Mouse (Mus musculus) small intestine, adult 2 months (tissue): ENCODE data around the gene Abtb2. TPM values are rescaled to one million over a fixed set of nuclear protein-coding genes. Genes with fewer than 3 reads are reported as not detected.

ENCODE experiments used
- H3K27ac ChIP-seq: fragments of 200-500 bp; 2 replicates; pipeline ENCODE4 v1.5.1; 2012; ENCODE audit warnings: low read depth, low read length, control low read depth, inconsistent platforms; ENCODE audit not compliant: insufficient read depth
- H3K27me3 ChIP-seq: fragments of 200-500 bp; 2 replicates; pipeline ENCODE4 v1.6.1; 2012; ENCODE audit warnings: mild to moderate bottlenecking, moderate library complexity, low read length, inconsistent platforms; ENCODE audit not compliant: control insufficient read depth, insufficient read depth
- H3K36me3 ChIP-seq: fragments of 200-500 bp; 2 replicates; pipeline ENCODE4 v1.6.1; 2012; ENCODE audit warnings: mild to moderate bottlenecking, low read length, control low read depth, inconsistent platforms; ENCODE audit not compliant: control insufficient read depth, insufficient read depth
- H3K4me1 ChIP-seq: fragments of 200-500 bp; 2 replicates; pipeline ENCODE4 v1.6.1; 2012; ENCODE audit warnings: low read length, inconsistent platforms, mixed read lengths; ENCODE audit not compliant: control insufficient read depth, insufficient read depth, insufficient read length
- H3K4me3 ChIP-seq: fragments of 200-500 bp; 2 replicates; pipeline ENCODE4 v1.5.1; 2012; ENCODE audit warnings: low read depth, mild to moderate bottlenecking, control low read depth, inconsistent platforms, low read length, moderate library complexity
- CTCF ChIP-seq: fragments of 200-500 bp; IDR thresholded peaks from 2 replicates; pipeline ENCODE4 v1.5.1; 2012; ENCODE audit warnings: low read depth, mild to moderate bottlenecking, control low read depth, inconsistent platforms, low read length, moderate library complexity, mixed read lengths; ENCODE audit not compliant: insufficient replicate concordance, insufficient read length; ENCODE audit errors: extremely low read depth
- POLR2A ChIP-seq: fragments of 200-500 bp; IDR thresholded peaks from 2 replicates; pipeline ENCODE4 v1.6.1; 2012; ENCODE audit warnings: low read depth, mild to moderate bottlenecking, control low read depth, inconsistent platforms, low read length, moderate library complexity
- WGBS: fragments of 180-500 bp; shearing (Covaris S2); methylation state at CpG from one replicate; pipeline ENCODE4 v1.1.7; 2018; 5-methylcytosine and 5-hydroxymethylcytosine counted together
- polyA plus RNA-seq: library from polyadenylated mRNA; depleted of rRNA; stranded (reverse); fragments of >200 nt; gene quantifications from 2 replicates; pipeline ENCODE4 v1.2.3, GENCODE M21; 2012; rRNA removed

The Abtb2 gene
- polyA plus RNA-seq, 1 experiment, result 2.7 TPM

GRCm38 (mm10) chr2:103751771-103752170 lies 185.7 kb downstream of the Abtb2 start:
- Histone ChIP-seq H3K36me3 (peaks cover 33% of the 10 kb centered on the region), H3K27ac (no peak overlapping the region), H3K4me1 (peaks cover 4% of the 10 kb centered on the region; the same call in 1 of the 2 replicates), H3K27me3 (no peaks in the 10 kb centered on the region), H3K4me3 (no peak overlapping the region)
- 95% methylated on average over 6 of the region's 6 CpGs for WGBS
- TF ChIP-seq POLR2A, result no peak
- TF ChIP-seq CTCF, result no peak

GRCm38 (mm10) chr2:103754614-103755013 lies 188.5 kb downstream of the Abtb2 start:
- 80% methylated on average over 3 of the region's 3 CpGs for WGBS
- Histone ChIP-seq H3K27ac (no peak overlapping the region), H3K36me3 (peaks cover 29% of the 10 kb centered on the region), H3K4me3 (no peak overlapping the region), H3K4me1 (0 out of 2 replicates have a peak, but pooled peaks cover 2% of the 10 kb centered on the region), H3K27me3 (no peaks in the 10 kb centered on the region)
- no peak for TF ChIP-seq CTCF

GRCm38 (mm10) chr2:103755458-103756085 lies 189.5 kb downstream of the Abtb2 start:
- TF ChIP-seq POLR2A, result no peak
- no peak for TF ChIP-seq CTCF
- Histone ChIP-seq H3K36me3 (peaks cover 27% of the 10 kb centered on the region), H3K4me1 (no peaks in the 10 kb centered on the region), H3K27me3 (no peaks in the 10 kb centered on the region), H3K27ac (no peak overlapping the region), H3K4me3 (no peak overlapping the region)
- 84% methylated on average over 9 of the region's 9 CpGs for WGBS

- WGBS, result under 1% methylated on average over 12 of the region's 12 CpGs
- H3K27me3 ChIP-seq, result no peaks in the 10 kb centered on the region
- H3K36me3 ChIP-seq, result peaks cover 8% of the 10 kb centered on the region
- H3K4me3 ChIP-seq, result peak overlapping the region; percentile 79
- TF ChIP-seq POLR2A (no peak), CTCF (no peak)
- 0 out of 2 replicates have a peak, but pooled peaks cover 2% of the 10 kb centered on the region for H3K4me1 ChIP-seq
- 0 out of 2 replicates have a peak overlapping the region, but pooled peaks have one; percentile 10 for H3K27ac ChIP-seq
These were observed 194.3 kb downstream of the Abtb2 start for GRCm38 (mm10) chr2:103760421-103760820.

- H3K4me1 ChIP-seq, result 0 out of 2 replicates have a peak, but pooled peaks cover 2% of the 10 kb centered on the region
- TF ChIP-seq CTCF (peak; percentile 10; the same call in 1 of the 2 replicates), POLR2A (peak; percentile 30)
- WGBS, result under 1% methylated on average over 47 of the region's 47 CpGs
- peak within 1 kb of the TSS; percentile 79 for H3K4me3 ChIP-seq
- no peaks in the 10 kb centered on the region for H3K27me3 ChIP-seq
- H3K27ac ChIP-seq, result peak within 1 kb of the TSS; percentile 28; the same call in 1 of the 2 replicates
- H3K36me3 ChIP-seq, result peaks cover 13% of the 10 kb centered on the region
These were observed 195.0 kb downstream of the Abtb2 start, which contains the start of gene Nat10 for GRCm38 (mm10) chr2:103760906-103761716. Gene Nat10, minus strand, starts transcription at chr2:103761270.

- Histone ChIP-seq H3K36me3 (peaks cover 19% of the 10 kb centered on the region), H3K27ac (no peak overlapping the region), H3K4me3 (no peak overlapping the region), H3K4me1 (0 out of 2 replicates have a peak, but pooled peaks cover 2% of the 10 kb centered on the region), H3K27me3 (no peaks in the 10 kb centered on the region)
- WGBS, result 30% methylated on average over 4 of the region's 4 CpGs
- TF ChIP-seq POLR2A (no peak), CTCF (no peak)
These were observed 195.9 kb downstream of the Abtb2 start for GRCm38 (mm10) chr2:103761993-103762392.

- H3K4me3 ChIP-seq, result no peak overlapping the region
- WGBS, result 55% methylated on average over 1 of the region's 1 CpGs
- TF ChIP-seq POLR2A, result no peak
- TF ChIP-seq CTCF, result no peak
- 0 out of 2 replicates have a peak, but pooled peaks cover 2% of the 10 kb centered on the region for H3K4me1 ChIP-seq
- no peak overlapping the region for H3K27ac ChIP-seq
- H3K27me3 ChIP-seq, result no peaks in the 10 kb centered on the region
- H3K36me3 ChIP-seq, result peaks cover 19% of the 10 kb centered on the region
These were observed 196.4 kb downstream of the Abtb2 start for GRCm38 (mm10) chr2:103762492-103762891.

Other genes starting within 250 kb of the Abtb2 start
- gene Elf5, start 154.6 kb upstream of the Abtb2 start, polyA plus RNA-seq, result 0.05 TPM in 1 of 2 replicates, not detected in the other
- gene Cat, start 81.2 kb upstream of the Abtb2 start, polyA plus RNA-seq, result 55.8 and 113 TPM in 2 replicates
- 8.5 and 13.4 TPM in 2 replicates for gene Nat10, start 195.0 kb downstream of the Abtb2 start, polyA plus RNA-seq
- 69.9 and 90.0 TPM in 2 replicates for gene Caprin1, start 231.3 kb downstream of the Abtb2 start, polyA plus RNA-seq